Mouse (Mus musculus) left cerebral cortex, postnatal 36 days (tissue): ENCODE data around the gene Med15. TPM values are rescaled to one million over a fixed set of nuclear protein-coding genes. Genes with fewer than 3 reads are reported as not detected.

Source experiments
- DNase-seq, 2 experiments: peaks; one replicate each; pipeline ENCODE4 v3.0.0; 2021 to 2022; ENCODE audit warnings: low spot score in 2 of 2, mixed read lengths in 1 of 2
- intact Hi-C: fragments of 180-260 bp; cut with DNase I; formaldehyde crosslinking; loops from one replicate; pipeline ENCODE4 v1.15.1; 2025
- total RNA-seq, 2 experiments: library from RNA; stranded (reverse); gene quantifications; 2 replicates each; pipeline ENCODE4 v1.2.3; 2021

Med15 gene
- 10 to 100 TPM; 63.3 to 90.2 TPM for total RNA-seq

DNA sequence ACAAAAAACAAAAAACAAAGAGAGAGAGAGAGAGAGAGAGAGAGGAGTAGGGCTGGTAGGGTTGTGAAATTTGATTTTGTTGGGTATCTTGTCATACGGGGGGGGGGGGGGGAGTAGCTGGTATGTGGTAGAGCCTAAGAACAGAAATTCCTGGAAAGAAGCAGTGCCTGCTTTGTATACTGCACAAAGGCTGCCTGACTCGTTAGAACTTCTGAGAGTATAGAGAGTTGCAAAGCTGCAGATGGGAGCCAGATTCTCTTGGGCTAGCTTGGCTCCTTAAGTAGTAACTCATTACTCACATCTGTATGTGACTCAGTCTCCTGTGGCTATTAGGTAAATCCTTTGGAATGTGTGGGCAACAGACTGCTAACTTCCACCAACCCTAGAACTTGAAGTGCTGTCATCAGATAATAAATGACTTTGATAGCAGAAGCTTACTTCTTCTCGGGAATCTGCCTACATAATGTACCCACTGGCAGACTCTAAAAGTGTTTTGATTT lies at the start of gene Med15:
TSS of gene Med15 (minus strand) at position 51 of the 500 bp plus-strand sequence.
- no peak for DNase-seq
- intact Hi-C loops, result no loop called here

DNA sequence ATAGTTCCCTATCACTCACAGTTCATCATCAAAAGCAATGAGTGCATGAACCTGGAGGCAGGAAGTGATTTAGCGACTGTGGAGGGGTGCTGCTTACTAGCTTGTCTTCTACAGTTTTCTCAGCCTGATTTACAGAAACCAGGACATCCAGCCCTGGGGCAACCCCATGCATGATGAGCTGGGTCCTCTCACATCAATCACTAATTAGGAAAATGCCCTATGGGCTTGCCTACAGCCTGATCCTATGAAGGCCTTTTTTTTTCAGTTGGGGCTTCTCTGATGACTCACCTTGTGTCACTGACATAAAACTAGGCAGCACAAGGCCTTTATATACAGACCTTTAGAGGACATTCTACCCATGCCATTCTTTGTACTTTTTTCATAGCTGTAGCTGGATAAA lies 47.0 kb upstream of the Med15 start:
- DNase-seq, result no peak

GRCm38 (mm10) chr16:17778223-17778622 lies 45.5 kb upstream of the Med15 start:
- intact Hi-C loops, result no loop called here
- DNase-seq, result no peak

More for the DNA sequence above, 47.0 kb upstream of the Med15 start:
- intact Hi-C loops, result no loop called here

DNA sequence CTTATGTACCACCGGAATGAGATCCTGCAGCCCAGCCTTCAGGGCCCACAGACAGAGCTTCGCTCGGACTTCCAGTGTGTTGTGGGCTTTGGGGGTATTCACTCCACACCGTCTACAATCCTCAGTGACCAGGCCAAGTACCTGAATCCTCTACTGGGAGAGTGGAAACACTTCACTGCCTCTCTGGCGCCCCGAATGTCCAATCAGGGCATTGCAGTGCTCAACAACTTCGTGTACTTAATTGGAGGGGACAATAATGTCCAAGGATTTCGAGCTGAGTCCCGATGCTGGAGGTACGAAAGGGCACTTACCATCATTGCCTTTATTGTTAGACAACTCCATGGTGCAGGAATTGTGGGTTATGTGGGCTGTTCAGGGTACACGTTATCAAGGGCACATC lies 44.1 kb upstream of the Med15 start:
- no peak for DNase-seq

DNA sequence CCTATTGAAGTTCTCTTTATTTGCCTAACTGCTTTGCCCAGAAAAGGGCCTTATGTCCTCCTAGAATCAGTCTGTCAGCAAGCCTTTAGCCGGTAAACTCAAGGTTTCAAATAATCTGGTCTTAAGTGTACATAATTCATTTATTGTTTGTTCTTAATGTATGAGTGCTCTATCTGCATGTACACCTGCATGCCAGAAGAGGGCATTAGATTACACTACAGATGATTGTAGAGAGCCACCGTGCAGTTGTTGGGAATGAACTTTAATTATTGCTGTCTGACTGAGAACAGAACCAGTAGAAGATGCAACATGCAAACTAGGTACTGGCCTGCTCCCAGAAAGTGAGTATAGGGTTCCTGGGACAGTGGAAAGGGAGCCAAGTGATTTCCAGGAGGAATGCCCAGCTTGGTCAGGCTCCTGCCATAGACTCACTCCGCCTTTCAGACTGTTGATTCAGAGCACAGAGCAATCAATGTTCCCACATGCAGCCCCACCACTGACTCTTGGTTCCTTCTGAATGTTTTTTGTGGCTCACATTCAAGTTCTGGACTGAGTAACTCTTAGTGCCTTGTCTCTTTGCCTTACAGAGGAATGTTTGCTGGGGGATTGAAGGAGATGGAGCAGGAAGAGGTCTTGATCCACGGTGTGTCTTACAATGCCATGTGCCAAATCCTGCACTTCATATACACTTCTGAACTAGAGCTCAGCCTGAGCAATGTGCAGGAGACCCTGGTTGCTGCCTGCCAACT lies 38.6 kb upstream of the Med15 start:
- DNase-seq, result no peak
- intact Hi-C loops, result loop anchor here (5.0 kb wide), 1 partner anchor 41 kb away; no protein-coding TSS in a partner anchor

More for the DNA sequence above, 44.1 kb upstream of the Med15 start:
- intact Hi-C loops, result no loop called here

DNA sequence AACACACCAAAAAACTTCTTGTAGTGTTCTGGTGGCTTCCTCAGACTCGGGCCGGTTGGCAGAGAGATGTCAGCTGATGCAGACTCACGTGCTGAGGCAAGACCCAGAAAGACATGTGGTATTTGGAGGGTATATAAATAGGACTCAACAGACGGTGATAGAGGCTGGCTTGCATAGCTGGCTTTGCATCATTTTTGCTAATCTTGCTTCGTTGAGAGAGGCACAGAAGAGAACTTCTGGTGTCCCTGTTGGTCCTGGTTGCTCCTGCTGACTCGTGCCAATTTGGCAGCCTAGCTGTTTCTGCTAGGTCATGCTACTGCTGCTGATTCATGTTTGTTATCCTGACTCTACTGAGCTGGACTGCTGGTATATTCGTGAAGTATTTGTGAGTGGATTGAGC lies 36.1 kb upstream of the Med15 start:
- intact Hi-C loops, result no loop called here
- peak in 1 of 2 experiments; percentile 23 for DNase-seq

- no peak for DNase-seq
- intact Hi-C loops, result no loop called here
Observed at GRCm38 (mm10) chr16:17764108-17764511, 31.4 kb upstream of the Med15 start.

DNA sequence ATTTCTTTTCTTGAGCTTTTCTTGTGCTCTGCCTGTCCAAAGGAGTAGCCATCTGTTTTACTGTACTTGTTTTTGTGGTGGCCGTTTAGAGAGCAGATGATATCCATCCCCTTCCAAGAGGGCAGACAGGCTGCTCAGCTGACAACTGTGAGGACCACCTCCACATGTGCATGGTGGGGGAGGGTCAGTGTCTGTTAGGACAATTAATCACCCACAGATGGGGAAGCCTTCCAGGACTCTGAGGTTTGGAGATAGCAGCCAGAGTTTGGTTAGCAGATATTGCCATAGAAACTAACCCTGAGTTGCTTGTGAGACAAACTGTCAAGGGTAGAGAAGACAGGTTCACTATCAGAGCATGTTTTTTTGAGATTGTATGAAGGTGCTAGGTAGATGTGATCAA lies 28.4 kb upstream of the Med15 start:
- intact Hi-C loops, result no loop called here
- no peak for DNase-seq

- DNase-seq, result no peak
- intact Hi-C loops, result no loop called here
Observed at GRCm38 (mm10) chr16:17760657-17761056, 28.0 kb upstream of the Med15 start.

DNA sequence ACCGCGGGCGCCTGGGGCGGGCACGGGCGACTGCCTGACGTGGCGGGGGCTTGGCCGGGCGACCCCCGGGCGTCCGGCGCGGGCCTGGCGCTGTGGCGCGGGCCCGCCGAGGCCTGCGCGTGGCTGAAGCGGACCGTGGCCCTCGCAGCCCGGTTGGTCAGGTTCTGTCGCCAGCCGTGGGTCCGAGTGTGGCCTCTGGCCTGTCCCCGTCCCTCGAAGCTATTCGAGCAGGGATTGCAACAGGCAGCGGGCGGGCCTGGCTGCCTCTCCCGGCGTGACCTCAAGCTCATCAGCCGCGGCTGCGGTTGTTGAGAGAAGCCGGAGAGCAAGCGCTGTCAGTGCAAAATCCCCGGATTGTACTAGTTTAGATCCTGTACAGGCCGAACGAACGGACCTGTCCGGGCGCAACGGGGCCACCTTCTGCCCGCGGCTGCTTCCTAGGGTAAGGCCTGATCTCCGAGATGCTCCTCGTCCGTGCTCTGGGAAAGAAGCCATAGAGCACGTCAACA lies 27.2 kb upstream of the Med15 start:
- peak; percentile 52 to 57 for DNase-seq
- intact Hi-C loops, result no loop called here

- peak; percentile 89 to 90 for DNase-seq
- intact Hi-C loops, result no loop called here
Observed at GRCm38 (mm10) chr16:17759344-17759773, 26.7 kb upstream of the Med15 start, which contains the start of gene Klhl22. TSS of gene Klhl22 (plus strand) at chr16:17759618.

DNA sequence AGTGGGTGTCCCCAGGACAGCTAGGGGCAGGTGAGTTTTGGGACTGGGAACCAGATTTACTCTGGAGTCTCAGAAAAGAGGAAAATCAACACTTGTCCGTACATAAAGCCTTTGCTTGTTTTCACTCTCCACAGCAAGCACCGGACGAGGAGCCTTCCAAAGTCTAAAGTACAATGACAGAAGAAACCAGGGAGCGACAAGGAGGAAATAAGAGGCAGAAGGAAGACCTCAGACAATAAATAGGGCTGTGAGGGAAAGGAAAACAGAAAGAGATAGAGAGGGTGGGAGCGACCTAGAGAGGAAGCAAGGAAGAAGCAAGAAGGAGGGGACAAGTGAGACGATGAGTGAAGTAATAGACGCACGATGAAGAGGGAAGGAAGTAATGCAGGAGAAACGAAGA lies 26.2 kb upstream of the Med15 start:
- intact Hi-C loops, result no loop called here
- no peak for DNase-seq

DNA sequence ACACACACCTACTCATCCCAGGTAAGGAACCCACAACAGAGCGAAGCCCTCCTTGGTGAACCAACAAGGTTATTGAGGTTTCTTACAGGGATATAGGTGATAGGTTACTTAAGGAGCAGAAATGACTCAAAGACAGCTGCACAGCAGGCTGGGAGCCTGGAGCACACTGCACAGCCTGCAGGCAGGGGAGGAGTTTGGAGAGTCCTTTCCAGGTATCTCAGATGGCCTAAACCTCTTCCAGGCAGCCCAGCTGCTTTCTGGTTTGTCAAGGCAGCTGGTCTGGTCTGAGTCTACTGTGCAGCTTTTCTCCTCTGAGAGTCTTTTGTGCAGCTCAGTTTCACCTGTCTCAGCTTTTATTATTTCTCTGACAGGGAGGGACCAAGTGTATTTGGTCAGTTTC lies 25.1 kb upstream of the Med15 start:
- intact Hi-C loops, result no loop called here
- no peak for DNase-seq

DNA sequence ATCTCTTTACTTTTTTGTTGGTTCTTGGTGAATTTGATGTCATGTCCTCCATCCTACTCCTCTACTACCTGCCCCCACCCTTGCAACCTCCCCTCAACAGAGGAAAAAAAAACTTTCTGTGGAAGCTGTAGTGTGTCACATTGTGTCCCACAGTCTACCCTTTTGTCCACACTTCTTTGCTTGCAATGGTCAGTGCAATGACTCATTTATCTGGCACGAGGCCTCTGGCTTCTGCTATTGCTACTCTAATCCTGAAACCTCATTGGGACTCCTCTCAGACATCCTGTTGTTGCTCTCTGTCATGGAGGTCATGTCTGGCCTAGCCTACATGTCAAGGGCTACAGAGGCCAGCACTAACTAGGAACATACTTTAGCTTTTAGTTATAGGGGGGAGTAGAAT lies 21.0 kb upstream of the Med15 start:
- no peak for DNase-seq
- intact Hi-C loops, result no loop called here

GRCm38 (mm10) chr16:17753001-17753400 lies 20.3 kb upstream of the Med15 start:
- DNase-seq, result no peak
- intact Hi-C loops, result no loop called here

DNA sequence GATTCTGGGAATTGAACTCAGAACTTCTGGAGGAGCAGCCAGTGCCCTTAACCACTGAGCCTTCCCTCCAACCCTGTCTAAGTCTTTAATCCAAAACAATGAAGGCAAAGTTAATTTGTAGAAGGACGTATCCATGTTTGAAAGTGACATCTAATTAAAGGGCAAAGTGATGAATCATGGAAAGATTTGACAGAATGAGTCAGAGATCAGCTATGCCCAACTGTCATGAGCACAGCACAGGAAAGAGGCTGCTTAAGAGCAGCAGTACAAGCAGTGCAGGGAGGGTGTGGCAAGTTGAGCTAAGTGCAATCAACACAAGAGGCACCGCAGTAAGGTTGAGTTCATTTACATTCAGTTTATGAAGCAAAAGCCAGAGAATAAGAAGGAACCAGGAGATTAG lies 12.4 kb upstream of the Med15 start:
- DNase-seq, result no peak
- intact Hi-C loops, result no loop called here

DNA sequence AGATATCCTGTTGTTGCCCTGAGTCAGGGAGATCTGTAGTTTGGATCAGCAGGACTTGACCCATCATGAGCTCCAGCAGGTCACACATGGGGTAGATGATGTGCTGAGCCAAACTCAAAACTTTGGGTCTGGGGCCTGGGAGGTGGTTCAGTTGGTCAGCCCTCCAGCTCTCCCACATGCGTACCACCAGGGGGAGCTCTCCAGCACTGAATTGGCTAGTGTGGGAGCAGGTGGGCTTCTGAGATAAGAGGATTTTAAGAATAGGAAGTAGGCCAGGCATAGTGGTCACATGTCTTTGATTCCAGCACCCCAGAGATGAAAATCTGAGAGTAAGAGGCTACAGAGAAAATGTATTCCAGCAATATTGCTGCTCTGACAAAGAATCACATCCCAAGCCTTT lies 11.8 kb upstream of the Med15 start:
- intact Hi-C loops, result loop anchor here (5.0 kb wide), 1 partner anchor 68 kb away; no protein-coding TSS in a partner anchor
- DNase-seq, result no peak

GRCm38 (mm10) chr16:17743279-17743678 lies 10.6 kb upstream of the Med15 start:
- DNase-seq, result no peak
- intact Hi-C loops, result loop anchor here (5.0 kb wide), 1 partner anchor 69 kb away; no protein-coding TSS in a partner anchor

DNA sequence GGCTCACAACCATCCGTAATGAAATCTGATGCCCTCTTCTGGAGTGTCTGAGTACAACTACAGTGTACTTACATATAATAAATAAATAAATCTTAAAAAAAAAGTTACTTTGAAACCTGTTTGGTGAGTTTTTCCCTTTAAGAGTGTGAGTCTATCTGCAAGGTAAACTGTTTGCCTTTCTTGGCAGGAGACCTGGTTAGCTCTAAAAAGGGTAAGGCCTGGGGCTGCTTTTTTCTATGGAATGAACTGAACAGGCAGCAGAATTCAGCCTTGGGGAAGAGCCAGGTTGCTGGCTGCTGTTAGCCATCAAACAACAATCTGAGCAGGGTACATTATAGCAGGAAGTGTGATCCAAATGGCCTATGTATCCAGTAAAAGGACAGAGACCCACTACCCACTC lies 10.1 kb upstream of the Med15 start:
- intact Hi-C loops, result loop anchor here (5.0 kb wide), 1 partner anchor 69 kb away; no protein-coding TSS in a partner anchor
- DNase-seq, result no peak

- intact Hi-C loops, result loop anchor here (5.0 kb wide), 1 partner anchor 72 kb away; no protein-coding TSS in a partner anchor
- no peak for DNase-seq
Observed at GRCm38 (mm10) chr16:17740080-17740479, 7.4 kb upstream of the Med15 start.

DNA sequence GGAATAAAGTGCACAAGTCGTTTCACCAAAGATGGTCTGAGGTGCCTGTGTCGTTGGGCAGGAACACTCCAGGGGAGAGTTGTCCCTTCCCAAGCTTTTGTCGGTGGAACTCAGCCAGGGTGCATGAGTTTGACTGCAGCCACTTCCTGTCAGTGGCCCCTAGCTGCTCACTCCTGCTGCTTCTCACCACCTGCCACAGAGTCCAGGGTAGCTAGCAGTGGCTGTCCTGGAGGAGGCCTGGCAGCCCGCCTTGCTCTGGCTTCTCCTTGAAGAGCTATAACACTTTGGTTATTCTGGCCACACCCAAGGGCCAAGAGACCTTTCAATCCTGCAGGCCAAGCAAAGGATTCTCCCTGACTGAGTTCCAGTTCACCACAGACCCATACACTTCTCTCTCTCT lies 3.5 kb upstream of the Med15 start:
- intact Hi-C loops, result no loop called here
- no peak for DNase-seq
